Mouse (Mus musculus) midbrain, embryonic 14.5 days (tissue): ENCODE results near the gene Dscaml1. TPM values are rescaled to one million over a fixed set of nuclear protein-coding genes. Genes with fewer than 3 reads are reported as not detected.

Experiments
- ATAC-seq: fragments of 200-750 bp; cut with Nextera tagmentation; 2 replicates; pipeline ENCODE4 v1.8.0; 2017; ENCODE audit warnings: moderate number of reproducible peaks, moderate library complexity; ENCODE audit not compliant: low FRiP score, low TSS enrichment
- DNase-seq: peaks from one replicate; pipeline ENCODE4 v3.0.0-alpha.2; 2015
- H3K27ac ChIP-seq: fragments of 300-500 bp; sonication (generic); replicated peaks from 2 replicates; pipeline ENCODE4 v1.5.1; 2014; ENCODE audit warnings: mild to moderate bottlenecking, low read depth, low read length, moderate library complexity
- H3K27me3 ChIP-seq: fragments of 300-500 bp; sonication (generic); 2 replicates; pipeline ENCODE4 v1.6.1; 2014; ENCODE audit warnings: low read length, control low read depth, mixed read lengths; ENCODE audit not compliant: control insufficient read depth, insufficient read depth
- H3K36me3 ChIP-seq: fragments of 300-500 bp; sonication (generic); 2 replicates; pipeline ENCODE4 v1.6.1; 2014; ENCODE audit warnings: low read length, control low read depth; ENCODE audit not compliant: control insufficient read depth, insufficient read depth
- H3K4me1 ChIP-seq: fragments of 300-500 bp; sonication (generic); 2 replicates; pipeline ENCODE4 v1.6.1; 2014; ENCODE audit warnings: mild to moderate bottlenecking, antibody characterized with exemption, low read length, control low read depth; ENCODE audit not compliant: control insufficient read depth, insufficient read depth
- H3K4me2 ChIP-seq: fragments of 300-500 bp; sonication (generic); 2 replicates; pipeline ENCODE4 v1.6.1; 2014; ENCODE audit warnings: mild to moderate bottlenecking, low read length, moderate library complexity
- H3K4me3 ChIP-seq: fragments of 300-500 bp; sonication (generic); replicated peaks from 2 replicates; pipeline ENCODE4 v1.5.1; 2014; ENCODE audit warnings: low read depth, low read length
- H3K9ac ChIP-seq: fragments of 300-500 bp; sonication (generic); replicated peaks from 2 replicates; pipeline ENCODE4 v1.6.1; 2014; ENCODE audit warnings: mild to moderate bottlenecking, low read length, moderate library complexity
- H3K9me3 ChIP-seq: fragments of 300-500 bp; sonication (generic); 2 replicates; pipeline ENCODE4 v1.6.1; 2016; ENCODE audit warnings: low read length, control low read depth, mixed read lengths; ENCODE audit not compliant: control insufficient read depth
- WGBS: fragments of 180-500 bp; shearing (Covaris S2); extraction: QIAGEN DNeasy Blood & Tissue Kit; methylation state at CpG from one replicate; pipeline ENCODE4 v1.1.7; 2014; 5-methylcytosine and 5-hydroxymethylcytosine counted together
- polyA plus RNA-seq: library from polyadenylated mRNA; unstranded; fragments of >200 nt; fragmentation: Nextera tagmentation; extraction: Ambion mirVana; gene quantifications from 2 replicates; pipeline ENCODE4 v1.2.1, GENCODE M21; 2014

The Dscaml1 gene
- polyA plus RNA-seq, 1 experiment from 2014 or later = 14.8 TPM

- H3K36me3 ChIP-seq = 0 out of 2 replicates have a peak, but pooled peaks cover 5% of the 10 kb centered on the region
- no peak overlapping the region for H3K27ac ChIP-seq
- H3K27me3 ChIP-seq = no peaks in the 10 kb centered on the region
- DNase-seq (no peak), ATAC-seq (no peak)
- no peak overlapping the region for H3K9ac ChIP-seq
- no peak overlapping the region for H3K4me3 ChIP-seq
- H3K9me3 ChIP-seq = no peaks in the 10 kb centered on the region
- WGBS = 69% methylated on average over 7 of the region's 7 CpGs
- no peaks in the 10 kb centered on the region for H3K4me1 ChIP-seq
- H3K4me2 ChIP-seq = no peak overlapping the region
Observed at GRCm38 (mm10) chr9:45719997-45720396, 293.6 kb downstream of the Dscaml1 start.

GRCm38 (mm10) chr9:45731851-45732250 lies 305.4 kb downstream of the Dscaml1 start:
- Histone ChIP-seq H3K4me2 (no peak overlapping the region), H3K36me3 (no peaks in the 10 kb centered on the region), H3K4me1 (no peaks in the 10 kb centered on the region), H3K9ac (no peak overlapping the region), H3K4me3 (no peak overlapping the region), H3K27ac (no peak overlapping the region), H3K27me3 (no peaks in the 10 kb centered on the region), H3K9me3 (no peaks in the 10 kb centered on the region)
- ATAC-seq = no peak
- whole genome bisulfite sequencing = 83% methylated on average over 5 of the region's 5 CpGs
- no peak for DNase-seq

GRCm38 (mm10) chr9:45733246-45733645 lies 306.8 kb downstream of the Dscaml1 start:
- H3K27ac ChIP-seq = no peak overlapping the region
- H3K9ac ChIP-seq = no peak overlapping the region
- no peaks in the 10 kb centered on the region for H3K4me1 ChIP-seq
- H3K9me3 ChIP-seq = no peaks in the 10 kb centered on the region
- H3K4me3 ChIP-seq = no peak overlapping the region
- DNase-seq (no peak), ATAC-seq (no peak)
- WGBS = 76% methylated on average over 6 of the region's 6 CpGs
- no peaks in the 10 kb centered on the region for H3K36me3 ChIP-seq
- no peaks in the 10 kb centered on the region for H3K27me3 ChIP-seq
- H3K4me2 ChIP-seq = no peak overlapping the region

- H3K27me3 ChIP-seq = no peaks in the 10 kb centered on the region
- DNase-seq = no peak
Observed at GRCm38 (mm10) chr9:45739001-45739701, 312.7 kb downstream of the Dscaml1 start.

GRCm38 (mm10) chr9:45739702-45740583 lies 313.5 kb downstream of the Dscaml1 start:
- Histone ChIP-seq H3K27ac (peak overlapping the region; percentile 82), H3K4me1 (peaks cover 20% of the 10 kb centered on the region), H3K27me3 (no peaks in the 10 kb centered on the region), H3K9me3 (no peaks in the 10 kb centered on the region), H3K4me2 (no peak overlapping the region), H3K4me3 (no peak overlapping the region), H3K9ac (no peak overlapping the region), H3K36me3 (no peaks in the 10 kb centered on the region)
- DNase-seq (peak; percentile 80), ATAC-seq (no peak)
- 48% methylated on average over 17 of the region's 17 CpGs for WGBS

More at GRCm38 (mm10) chr9:45739001-45739701, 312.7 kb downstream of the Dscaml1 start:
- H3K36me3 ChIP-seq = no peaks in the 10 kb centered on the region
- H3K27ac ChIP-seq = peak overlapping the region; percentile 82
- H3K9ac ChIP-seq = no peak overlapping the region
- peak overlapping the region; percentile 26 for H3K4me2 ChIP-seq
- ATAC-seq = peak; percentile 73
- no peak overlapping the region for H3K4me3 ChIP-seq
- H3K9me3 ChIP-seq = no peaks in the 10 kb centered on the region
- H3K4me1 ChIP-seq = peaks cover 20% of the 10 kb centered on the region
- 44% methylated on average over 12 of the region's 12 CpGs for WGBS

- ATAC-seq = no peak; the same call in 1 of the 2 replicates
Observed at GRCm38 (mm10) chr9:45740584-45740980, 314.2 kb downstream of the Dscaml1 start.

GRCm38 (mm10) chr9:45745451-45745850 lies 319.0 kb downstream of the Dscaml1 start:
- Histone ChIP-seq H3K9ac (no peak overlapping the region), H3K4me1 (peaks cover 4% of the 10 kb centered on the region), H3K27me3 (no peaks in the 10 kb centered on the region), H3K9me3 (no peaks in the 10 kb centered on the region), H3K36me3 (no peaks in the 10 kb centered on the region), H3K4me2 (no peak overlapping the region), H3K4me3 (no peak overlapping the region), H3K27ac (no peak overlapping the region)
- 60% methylated on average over 7 of the region's 7 CpGs for WGBS
- ATAC-seq (no peak), DNase-seq (no peak)

More at GRCm38 (mm10) chr9:45740584-45740980, 314.2 kb downstream of the Dscaml1 start:
- WGBS = 53% methylated on average over 2 of the region's 2 CpGs
- Histone ChIP-seq H3K27me3 (no peaks in the 10 kb centered on the region), H3K4me3 (no peak overlapping the region), H3K27ac (peak overlapping the region; percentile 74), H3K4me1 (peaks cover 20% of the 10 kb centered on the region), H3K9ac (no peak overlapping the region), H3K9me3 (no peaks in the 10 kb centered on the region), H3K4me2 (no peak overlapping the region), H3K36me3 (no peaks in the 10 kb centered on the region)
- DNase-seq = peak; percentile 68

- Histone ChIP-seq H3K4me2 (no peak overlapping the region), H3K4me3 (no peak overlapping the region), H3K4me1 (no peaks in the 10 kb centered on the region), H3K9me3 (no peaks in the 10 kb centered on the region), H3K9ac (no peak overlapping the region), H3K27me3 (no peaks in the 10 kb centered on the region), H3K27ac (no peak overlapping the region), H3K36me3 (no peaks in the 10 kb centered on the region)
- ATAC-seq (no peak), DNase-seq (no peak)
- 96% methylated on average over 4 of the region's 4 CpGs for WGBS
Observed at GRCm38 (mm10) chr9:45749917-45750316, 323.5 kb downstream of the Dscaml1 start.
